ENCODE assay signal across 7 mouse cellular contexts in the genomic region with DNA sequence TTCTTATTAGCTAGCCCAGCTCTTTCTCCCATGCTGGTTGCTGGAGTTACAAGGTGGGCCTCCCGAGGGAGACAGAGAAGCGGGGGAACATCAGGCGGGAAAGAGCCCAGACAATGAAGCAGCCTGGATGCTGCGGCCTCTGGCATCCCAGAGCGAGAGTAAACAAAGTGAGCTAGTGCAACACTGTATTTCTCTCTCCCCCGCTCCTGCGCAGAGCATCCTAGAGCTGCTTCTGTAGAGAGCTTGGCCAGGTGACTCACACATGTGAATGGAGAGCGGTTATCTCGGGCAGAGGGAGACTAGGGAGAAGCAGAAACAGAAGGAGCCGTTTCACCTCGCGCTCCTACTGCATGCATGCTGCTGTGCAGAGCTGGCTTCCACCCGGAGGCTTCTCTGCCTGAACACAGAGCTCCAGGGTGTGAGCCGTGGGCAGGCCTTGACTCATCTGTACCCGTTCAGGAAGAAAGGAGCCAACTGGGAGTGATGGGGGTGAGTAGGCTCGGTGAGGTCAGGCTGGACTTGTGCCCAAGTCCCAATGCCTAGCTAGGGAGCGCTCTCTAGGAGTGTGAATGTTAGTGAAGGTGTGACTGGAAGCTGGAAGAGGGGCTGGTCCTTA. TPM values are rescaled to one million over a fixed set of nuclear protein-coding genes. Genes with fewer than 3 reads are reported as not detected.
DNase-seq lines count a peak whose midpoint lies in the region; ATAC-seq and TF ChIP-seq lines count a peak whose summit lies in the region.

No protein-coding gene starts in this region.

- H3K27ac ChIP-seq in lung, postnatal 0 days (ENCODE audit: low read length), result no peak overlapping the region
- H3K27ac ChIP-seq in cerebellum, adult 2 months (ENCODE audit: insufficient read depth, low read length), result no peak overlapping the region
- peak overlapping the region; percentile 16 for H3K27ac ChIP-seq in heart, embryonic 16.5 days (ENCODE audit: low read length)
- H3K27ac ChIP-seq in limb, embryonic 11.5 days (replicated peaks; ENCODE audit: low read depth, low read length), result no peak overlapping the region

- no peaks in the 10 kb centered on the region for H3K9me3 ChIP-seq in lung, postnatal 0 days (ENCODE audit: low read length)
- H3K9me3 ChIP-seq in heart, embryonic 16.5 days (replicated peaks; ENCODE audit: control insufficient read depth, low read length), result no peaks in the 10 kb centered on the region
- H3K9me3 ChIP-seq in limb, embryonic 11.5 days (ENCODE audit: control insufficient read depth, low read length), result no peaks in the 10 kb centered on the region

- 0 out of 2 replicates have a peak, but pooled peaks have one; percentile 16 for ATAC-seq in lung, postnatal 0 days
- ATAC-seq in heart, embryonic 16.5 days (replicated peaks; ENCODE audit: extremely low read depth, insufficient read depth, low FRiP score), result peak; percentile 62
- ATAC-seq in limb, embryonic 11.5 days (ENCODE audit: insufficient number of reproducible peaks, low FRiP score, low TSS enrichment, low read depth), result no peak
- ATAC-seq in erythroid progenitor cell, adult 5-6 weeks (replicated peaks; ENCODE audit: low FRiP score, poor library complexity, severe bottlenecking), result no peak

- no peak overlapping the region for H3K4me2 ChIP-seq in lung, postnatal 0 days (replicated peaks; ENCODE audit: low read depth, low read length)
- no peak overlapping the region for H3K4me2 ChIP-seq in heart, embryonic 16.5 days (ENCODE audit: low read depth, low read length)
- no peak overlapping the region for H3K4me2 ChIP-seq in limb, embryonic 11.5 days (ENCODE audit: low read depth, severe bottlenecking)

- H3K36me3 ChIP-seq in lung, postnatal 0 days (ENCODE audit: insufficient read depth, low read length), result no peaks in the 10 kb centered on the region
- no peaks in the 10 kb centered on the region for H3K36me3 ChIP-seq in heart, embryonic 16.5 days (ENCODE audit: control insufficient read depth, insufficient read depth)
- H3K36me3 ChIP-seq in limb, embryonic 11.5 days (ENCODE audit: control insufficient read depth, insufficient read depth, low read length), result no peaks in the 10 kb centered on the region

- no peak for TF ChIP-seq POLR2A in cerebellum, adult 2 months (IDR thresholded peaks at IDR 0.05; ENCODE audit: borderline replicate concordance, insufficient read depth, low read length)

- no peak for TF ChIP-seq CTCF in lung, postnatal 0 days (IDR thresholded peaks at IDR 0.05)
- no peak for TF ChIP-seq CTCF in cerebellum, adult 2 months (IDR thresholded peaks at IDR 0.05; ENCODE audit: borderline replicate concordance, insufficient read depth, low read depth, low read length)

- 43% methylated on average over 17 of the region's 17 CpGs for WGBS in lung, postnatal 0 days
- WGBS in cerebellum, adult 2 months, result 37% methylated on average over 17 of the region's 17 CpGs
- WGBS in heart, embryonic 16.5 days, result 43% methylated on average over 17 of the region's 17 CpGs
- 44% methylated on average over 17 of the region's 17 CpGs for WGBS in limb, embryonic 11.5 days

- no peak overlapping the region for H3K4me3 ChIP-seq in lung, postnatal 0 days (ENCODE audit: low read depth, low read length)
- no peak overlapping the region for H3K4me3 ChIP-seq in cerebellum, adult 2 months (replicated peaks; ENCODE audit: insufficient read depth, low read depth, low read length)
- no peak overlapping the region for H3K4me3 ChIP-seq in heart, embryonic 16.5 days (ENCODE audit: low read length)
- no peak overlapping the region for H3K4me3 ChIP-seq in limb, embryonic 11.5 days (ENCODE audit: low read depth, low read length)

- no peak for TF ChIP-seq EP300 in lung, postnatal 0 days (IDR thresholded peaks at IDR 0.05)

- H3K4me1 ChIP-seq in lung, postnatal 0 days (ENCODE audit: insufficient read depth, low read depth, low read length), result no peaks in the 10 kb centered on the region
- peaks cover 12% of the 10 kb centered on the region for H3K4me1 ChIP-seq in cerebellum, adult 2 months (ENCODE audit: control insufficient read depth, insufficient read depth, low read length)
- H3K4me1 ChIP-seq in heart, embryonic 16.5 days (ENCODE audit: control insufficient read depth, insufficient read depth, low read length), result peaks cover 13% of the 10 kb centered on the region
- H3K4me1 ChIP-seq in limb, embryonic 11.5 days (ENCODE audit: control insufficient read depth, insufficient read depth, low read length), result peaks cover 25% of the 10 kb centered on the region

- no peak overlapping the region for H3K9ac ChIP-seq in lung, postnatal 0 days (replicated peaks; ENCODE audit: low read depth)
- H3K9ac ChIP-seq in heart, embryonic 16.5 days (ENCODE audit: low read length), result peak overlapping the region; percentile 28; the same call in 1 of the 2 replicates
- peak overlapping the region; percentile 34 for H3K9ac ChIP-seq in limb, embryonic 11.5 days (ENCODE audit: low read length)

- DNase-seq in lung, postnatal 0 days (ENCODE audit: low spot score), result no peak
- DNase-seq in lung, postnatal 25 days (ENCODE audit: low spot score), result no peak
- peak; percentile 24 to 37 for DNase-seq in cerebellum, adult 2 months
- DNase-seq in limb, embryonic 11.5 days (ENCODE audit: low spot score), result peak; percentile 36
- DNase-seq in testis, postnatal 10 days (ENCODE audit: low spot score), result peak; percentile 59

- no peaks in the 10 kb centered on the region for H3K27me3 ChIP-seq in lung, postnatal 0 days (replicated peaks; ENCODE audit: insufficient read depth, low read length)
- no peaks in the 10 kb centered on the region for H3K27me3 ChIP-seq in cerebellum, adult 2 months (ENCODE audit: control insufficient read depth, insufficient read depth, low read length)
- no peaks in the 10 kb centered on the region for H3K27me3 ChIP-seq in heart, embryonic 16.5 days (ENCODE audit: control insufficient read depth, insufficient read depth, low read length)
- no peaks in the 10 kb centered on the region for H3K27me3 ChIP-seq in limb, embryonic 11.5 days (ENCODE audit: control insufficient read depth, insufficient read depth, low read length)

RNA-seq across cellular contexts. Expression of a gene that starts 46.0 kb away (rescaled TPM):
- 3.2 and 5.0 TPM in 2 replicates for polyA plus RNA-seq in lung, postnatal 0 days (2015; fragmentation: Nextera tagmentation; extraction: Ambion mirVana)
- 73.7 and 77.2 TPM in 2 replicates for polyA plus RNA-seq in cerebellum, adult 2 months (2012; rRNA removed)
- 12.3 and 14.0 TPM in 2 replicates for polyA plus RNA-seq in heart, embryonic 16.5 days (2015; fragmentation: Nextera tagmentation; extraction: Ambion mirVana)
- polyA plus RNA-seq in limb, embryonic 11.5 days (2014; fragmentation: Nextera tagmentation; extraction: Ambion mirVana), result 0.75 and 0.87 TPM in 2 replicates
- 0.36 TPM in 1 of 2 replicates, not detected in the other for total RNA-seq in erythroid progenitor cell, adult 5-6 weeks (2015; ENCODE audit: low replicate concordance)
- total RNA-seq in erythroid progenitor cell, adult 5-6 weeks (2017; ENCODE audit: low replicate concordance), result 0.51 TPM in 1 of 2 replicates, not detected in the other

Comparison
In these comparisons a context has a peak if more than half of its experiments do, and no peak if none do; other contexts are left out.
1. ATAC-seq: peak in lung, postnatal 0 days (single experiment) and heart, embryonic 16.5 days (single experiment); none in limb, embryonic 11.5 days (single experiment) and erythroid progenitor cell, adult 5-6 weeks (single experiment).
2. DNase-seq: peak in cerebellum, adult 2 months (2 of 2), limb, embryonic 11.5 days (single experiment) and testis, postnatal 10 days (single experiment); none in lung, postnatal 0 days (single experiment) and lung, postnatal 25 days (single experiment).